Mouse (Mus musculus) neural tube, embryonic 14.5 days (tissue): ENCODE results near the gene Pdik1l. TPM values are rescaled to one million over a fixed set of nuclear protein-coding genes. Genes with fewer than 3 reads are reported as not detected.
A peak's percentile ranks its signal among the peaks of the same experiment; 100 is the strongest.

ENCODE experiments used
- ATAC-seq: fragments of 200-750 bp; cut with Nextera tagmentation; 2 replicates; pipeline ENCODE4 v1.8.0; 2017; ENCODE audit warnings: low read depth, mild to moderate bottlenecking, moderate TSS enrichment, moderate library complexity
- H3K27ac ChIP-seq: fragments of 300-500 bp; sonication (generic); 2 replicates; pipeline ENCODE4 v1.5.1; 2014; ENCODE audit warnings: low read depth, mild to moderate bottlenecking, control low read depth, low read length, moderate library complexity, mixed read lengths
- H3K27me3 ChIP-seq: fragments of 300-500 bp; sonication (generic); 2 replicates; pipeline ENCODE4 v1.6.1; 2014; ENCODE audit warnings: low read length; ENCODE audit not compliant: control insufficient read depth, insufficient read depth
- H3K36me3 ChIP-seq: fragments of 300-500 bp; sonication (generic); 2 replicates; pipeline ENCODE4 v1.6.1; 2014; ENCODE audit warnings: low read length, mixed read lengths; ENCODE audit not compliant: control insufficient read depth, insufficient read depth
- H3K4me1 ChIP-seq: fragments of 300-500 bp; sonication (generic); 2 replicates; pipeline ENCODE4 v1.6.1; 2014; ENCODE audit warnings: low read length; ENCODE audit not compliant: control insufficient read depth, insufficient read depth
- H3K4me2 ChIP-seq: fragments of 300-500 bp; sonication (generic); 2 replicates; pipeline ENCODE4 v1.6.1; 2014; ENCODE audit warnings: mild to moderate bottlenecking, low read depth, low read length, control low read depth
- H3K4me3 ChIP-seq: fragments of 300-500 bp; sonication (generic); 2 replicates; pipeline ENCODE4 v1.5.1; 2014; ENCODE audit warnings: low read depth, low read length, control low read depth, mixed read lengths
- H3K9ac ChIP-seq: fragments of 300-500 bp; sonication (generic); replicated peaks from 2 replicates; pipeline ENCODE4 v1.6.1; 2014; ENCODE audit warnings: low read depth, mild to moderate bottlenecking, control low read depth, low read length, mixed read lengths
- H3K9me3 ChIP-seq: fragments of 300-500 bp; sonication (generic); 2 replicates; pipeline ENCODE4 v1.6.1; 2016; ENCODE audit warnings: low read length; ENCODE audit not compliant: control insufficient read depth
- WGBS: fragments of 180-500 bp; shearing (Covaris S2); extraction: QIAGEN DNeasy Blood & Tissue Kit; methylation state at CpG from one replicate; pipeline ENCODE4 v1.1.7; 2014; 5-methylcytosine and 5-hydroxymethylcytosine counted together
- polyA plus RNA-seq: library from polyadenylated mRNA; unstranded; fragments of >200 nt; fragmentation: Nextera tagmentation; extraction: Ambion mirVana; gene quantifications from 2 replicates; pipeline ENCODE4 v1.2.1, GENCODE M21; 2014

Gene Pdik1l
- 38.5 and 43.9 TPM in 2 replicates for polyA plus RNA-seq

- peak within 1 kb of the TSS; percentile 97 for H3K9ac ChIP-seq
- H3K4me2 ChIP-seq, result peak within 1 kb of the TSS; percentile 92
- H3K27ac ChIP-seq, result peak within 1 kb of the TSS; percentile 100
- H3K27me3 ChIP-seq, result no peaks in the 10 kb centered on the region
- peak within 1 kb of the TSS; percentile 99 for H3K4me3 ChIP-seq
- ATAC-seq, result peak; percentile 83
- peaks cover 15% of the 10 kb centered on the region for H3K36me3 ChIP-seq
- WGBS, result under 1% methylated on average over 42 of the region's 43 CpGs
- peaks cover 19% of the 10 kb centered on the region for H3K4me1 ChIP-seq
- H3K9me3 ChIP-seq, result no peaks in the 10 kb centered on the region
These were observed at the start of gene Pdik1l for GRCm38 (mm10) chr4:134287575-134288025. Gene Pdik1l, minus strand, starts transcription at chr4:134287895.

DNA sequence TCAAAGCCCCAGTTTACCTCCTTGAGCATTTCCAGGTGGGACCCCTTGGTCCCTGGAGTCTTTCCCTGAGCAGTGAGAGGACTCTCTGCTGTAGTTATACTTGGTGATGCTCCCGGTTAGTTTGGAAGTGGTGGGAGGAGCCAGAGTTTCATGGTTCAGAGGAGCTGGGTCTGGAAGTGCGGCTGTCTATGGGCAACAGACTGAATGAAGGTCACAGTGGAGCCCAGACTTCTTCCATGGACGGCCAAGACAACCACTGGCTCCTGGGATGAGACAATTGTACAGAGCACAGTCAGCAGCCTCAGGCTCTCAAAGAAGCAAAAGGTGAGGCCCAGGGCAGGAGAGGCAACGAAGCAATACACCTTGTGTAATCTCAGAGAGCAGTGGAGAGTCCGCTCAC lies 42.6 kb upstream of the Pdik1l start:
- H3K4me1 ChIP-seq, result no peaks in the 10 kb centered on the region
- no peak overlapping the region for H3K4me2 ChIP-seq
- no peak overlapping the region for H3K27ac ChIP-seq
- no peak overlapping the region for H3K4me3 ChIP-seq
- no peaks in the 10 kb centered on the region for H3K36me3 ChIP-seq
- no peak overlapping the region for H3K9ac ChIP-seq
- H3K27me3 ChIP-seq, result no peaks in the 10 kb centered on the region
- no peaks in the 10 kb centered on the region for H3K9me3 ChIP-seq
- ATAC-seq, result no peak
- WGBS, result 64% methylated on average over 5 of the region's 5 CpGs

- no peaks in the 10 kb centered on the region for H3K36me3 ChIP-seq
- H3K4me3 ChIP-seq, result no peak overlapping the region
- H3K27me3 ChIP-seq, result no peaks in the 10 kb centered on the region
- H3K4me2 ChIP-seq, result no peak overlapping the region
- ATAC-seq, result no peak
- no peak overlapping the region for H3K9ac ChIP-seq
- H3K27ac ChIP-seq, result no peak overlapping the region
- 86% methylated on average over 8 of the region's 8 CpGs for WGBS
- H3K9me3 ChIP-seq, result no peaks in the 10 kb centered on the region
- H3K4me1 ChIP-seq, result no peaks in the 10 kb centered on the region
These were observed 41.1 kb upstream of the Pdik1l start for GRCm38 (mm10) chr4:134328832-134329231.

DNA sequence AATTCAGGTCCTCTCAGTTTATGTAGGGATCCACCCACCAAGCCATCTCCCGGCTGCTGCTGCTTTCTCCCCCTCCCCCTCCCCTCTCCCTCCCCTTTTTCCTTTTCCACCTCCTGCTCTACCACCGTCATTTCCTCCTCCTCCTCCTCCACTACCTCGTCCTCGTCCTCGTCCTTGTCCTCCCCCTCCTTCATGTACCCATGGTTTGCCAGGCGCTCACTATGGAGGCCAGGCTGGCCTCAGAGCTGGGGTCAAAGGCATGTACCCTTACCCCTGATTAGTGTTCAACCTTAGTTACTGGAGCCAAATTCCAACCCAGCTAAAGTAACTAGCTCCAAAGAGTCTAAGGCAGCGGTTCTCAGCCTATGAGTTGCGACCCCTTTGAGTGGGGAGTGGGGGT lies 40.5 kb upstream of the Pdik1l start:
- no peak for ATAC-seq
- WGBS, result 64% methylated on average over 8 of the region's 8 CpGs
- Histone ChIP-seq H3K27ac (no peak overlapping the region), H3K4me3 (no peak overlapping the region), H3K4me1 (no peaks in the 10 kb centered on the region), H3K27me3 (no peaks in the 10 kb centered on the region), H3K9me3 (no peaks in the 10 kb centered on the region), H3K36me3 (no peaks in the 10 kb centered on the region), H3K4me2 (no peak overlapping the region), H3K9ac (no peak overlapping the region)

DNA sequence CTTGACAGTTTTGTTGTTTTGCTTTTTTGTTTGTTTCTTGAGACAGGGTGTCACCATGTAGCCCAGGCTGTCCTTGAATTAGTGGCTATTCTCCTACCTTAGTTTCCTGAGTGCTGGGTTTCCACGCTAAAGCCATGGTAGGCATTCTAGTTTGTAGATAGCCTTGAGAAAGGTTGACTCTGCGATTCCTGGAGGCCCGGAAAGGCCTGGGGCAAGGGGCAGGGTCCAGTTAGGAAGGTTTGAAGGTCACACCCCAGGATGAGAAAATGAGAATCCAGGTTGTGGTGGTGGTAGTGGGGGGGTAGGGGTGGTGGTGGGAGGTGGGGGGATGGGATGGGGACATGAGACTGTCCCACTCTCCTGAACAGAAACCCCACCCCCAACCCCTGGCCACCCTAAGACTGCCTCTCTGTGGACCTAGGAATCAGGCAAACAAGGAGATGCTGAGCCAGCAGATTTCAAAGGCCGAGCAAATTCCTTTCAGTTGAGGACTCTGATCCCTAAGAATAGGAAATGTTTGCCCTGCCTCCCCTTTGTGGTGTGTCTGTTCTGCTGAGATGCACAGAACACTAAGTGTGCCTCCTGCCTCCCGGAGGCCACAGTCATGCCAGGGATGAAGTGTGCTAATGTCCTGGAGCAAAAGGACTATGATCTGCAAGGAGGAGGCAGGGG lies 39.3 kb upstream of the Pdik1l start:
- H3K4me2 ChIP-seq, result no peak overlapping the region
- H3K9ac ChIP-seq, result no peak overlapping the region
- no peaks in the 10 kb centered on the region for H3K9me3 ChIP-seq
- 66% methylated on average over 5 of the region's 5 CpGs for WGBS
- H3K4me1 ChIP-seq, result no peaks in the 10 kb centered on the region
- ATAC-seq, result no peak
- no peak overlapping the region for H3K27ac ChIP-seq
- no peaks in the 10 kb centered on the region for H3K27me3 ChIP-seq
- no peaks in the 10 kb centered on the region for H3K36me3 ChIP-seq
- no peak overlapping the region for H3K4me3 ChIP-seq

DNA sequence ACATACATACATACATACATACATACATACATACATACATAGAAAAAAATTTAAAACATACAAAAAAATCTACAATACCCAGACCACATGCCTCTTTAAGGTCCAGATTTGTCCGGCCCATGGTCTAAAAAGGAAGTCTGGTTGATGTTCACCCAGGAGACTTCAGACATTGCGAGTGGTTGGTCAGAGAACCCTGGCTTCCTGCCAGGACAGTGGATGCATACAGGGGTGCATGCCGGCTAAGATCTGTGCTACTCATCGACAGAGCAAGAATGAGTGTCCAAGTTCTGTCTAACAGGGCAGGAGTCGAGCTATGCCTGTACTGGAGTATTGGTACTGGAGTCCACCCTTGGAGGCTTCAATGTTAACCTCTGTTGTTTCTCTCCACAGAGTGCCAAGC lies 37.0 kb upstream of the Pdik1l start:
- Histone ChIP-seq H3K27me3 (no peaks in the 10 kb centered on the region), H3K4me1 (no peaks in the 10 kb centered on the region), H3K9ac (no peak overlapping the region), H3K36me3 (no peaks in the 10 kb centered on the region), H3K4me3 (no peak overlapping the region), H3K4me2 (no peak overlapping the region), H3K27ac (no peak overlapping the region), H3K9me3 (no peaks in the 10 kb centered on the region)
- 73% methylated on average over 5 of the region's 5 CpGs for WGBS
- no peak for ATAC-seq

GRCm38 (mm10) chr4:134321524-134321923 lies 33.8 kb upstream of the Pdik1l start:
- ATAC-seq, result no peak
- H3K27me3 ChIP-seq, result no peaks in the 10 kb centered on the region
- H3K36me3 ChIP-seq, result no peaks in the 10 kb centered on the region
- H3K4me2 ChIP-seq, result no peak overlapping the region
- no peak overlapping the region for H3K27ac ChIP-seq
- no peaks in the 10 kb centered on the region for H3K9me3 ChIP-seq
- WGBS, result 64% methylated on average over 3 of the region's 3 CpGs
- H3K9ac ChIP-seq, result no peak overlapping the region
- H3K4me1 ChIP-seq, result no peaks in the 10 kb centered on the region
- no peak overlapping the region for H3K4me3 ChIP-seq

GRCm38 (mm10) chr4:134319674-134320073 lies 32.0 kb upstream of the Pdik1l start:
- Histone ChIP-seq H3K36me3 (no peaks in the 10 kb centered on the region), H3K4me3 (no peak overlapping the region), H3K4me2 (no peak overlapping the region), H3K4me1 (no peaks in the 10 kb centered on the region), H3K27me3 (no peaks in the 10 kb centered on the region), H3K9ac (no peak overlapping the region), H3K27ac (no peak overlapping the region), H3K9me3 (no peaks in the 10 kb centered on the region)
- ATAC-seq, result no peak
- WGBS, result 66% methylated on average over 5 of the region's 5 CpGs

DNA sequence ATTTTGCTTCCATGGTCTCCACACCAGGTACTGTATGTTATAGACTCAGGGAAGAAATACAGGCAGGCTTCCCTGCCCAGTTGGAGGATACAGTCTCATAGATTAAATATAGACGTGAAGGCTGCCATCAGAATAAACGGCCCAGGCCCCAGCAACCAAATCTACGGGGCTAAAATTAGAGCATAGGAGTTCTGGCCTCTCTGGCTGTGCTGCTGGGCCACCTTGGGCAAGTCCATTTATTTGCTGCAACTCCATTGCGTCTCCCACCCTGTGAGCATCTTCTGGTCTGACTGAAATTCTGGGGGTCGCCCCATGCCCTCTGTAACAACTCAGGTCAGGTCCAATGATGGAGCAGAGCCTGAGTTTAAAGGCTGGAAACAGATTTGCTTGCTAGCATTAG lies 31.4 kb upstream of the Pdik1l start:
- Histone ChIP-seq H3K27ac (no peak overlapping the region), H3K9me3 (no peaks in the 10 kb centered on the region), H3K27me3 (no peaks in the 10 kb centered on the region), H3K4me2 (no peak overlapping the region), H3K4me3 (no peak overlapping the region), H3K4me1 (no peaks in the 10 kb centered on the region), H3K9ac (no peak overlapping the region), H3K36me3 (no peaks in the 10 kb centered on the region)
- ATAC-seq, result no peak
- 89% methylated on average over 5 of the region's 5 CpGs for WGBS
